Mouse (Mus musculus) adipocyte (in vitro differentiated cells): ENCODE results near the gene Asic3.
A peak's percentile ranks its signal among the peaks of the same experiment; 100 is the strongest.

Source experiments
- DNase-seq: peaks from one replicate; pipeline ENCODE4 v3.0.0-alpha.2; 2016; ENCODE audit warnings: low spot score

Gene Asic3

DNA sequence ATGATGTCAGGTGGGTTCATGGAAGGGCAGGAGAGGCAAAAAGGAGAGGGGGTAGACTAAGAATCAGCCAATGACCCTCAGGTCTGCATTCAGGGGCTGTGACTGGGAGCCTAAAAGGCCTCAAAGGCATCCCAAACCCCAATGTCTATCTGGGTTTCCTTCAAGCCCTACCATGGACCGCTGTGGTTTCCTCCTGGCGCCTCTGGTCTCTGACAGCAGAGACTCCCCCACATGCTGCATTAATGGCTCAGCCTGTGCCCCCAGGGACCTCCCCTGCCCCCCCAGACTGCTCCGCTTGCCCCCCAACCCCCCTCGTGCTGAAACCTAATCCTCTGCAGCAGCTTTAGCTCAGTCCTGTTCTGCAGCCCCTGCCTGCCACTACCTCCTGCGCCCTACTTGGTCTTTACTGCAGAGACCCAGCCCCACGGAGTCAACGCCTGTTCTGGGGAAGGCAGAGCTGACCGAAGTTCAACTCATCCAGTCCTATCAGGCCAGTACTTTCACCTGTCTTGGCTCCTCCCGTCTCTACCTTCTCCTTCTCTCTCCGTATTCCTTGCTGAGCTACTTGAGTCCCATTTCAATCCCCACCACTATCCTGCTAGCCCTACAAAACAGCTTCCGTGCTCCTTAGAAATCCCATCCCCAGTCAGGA is at the start of gene Asic3:
TSS of gene Asic3 (plus strand) at position 351 of the 652 bp plus-strand sequence.
- no peak for DNase-seq

DNA sequence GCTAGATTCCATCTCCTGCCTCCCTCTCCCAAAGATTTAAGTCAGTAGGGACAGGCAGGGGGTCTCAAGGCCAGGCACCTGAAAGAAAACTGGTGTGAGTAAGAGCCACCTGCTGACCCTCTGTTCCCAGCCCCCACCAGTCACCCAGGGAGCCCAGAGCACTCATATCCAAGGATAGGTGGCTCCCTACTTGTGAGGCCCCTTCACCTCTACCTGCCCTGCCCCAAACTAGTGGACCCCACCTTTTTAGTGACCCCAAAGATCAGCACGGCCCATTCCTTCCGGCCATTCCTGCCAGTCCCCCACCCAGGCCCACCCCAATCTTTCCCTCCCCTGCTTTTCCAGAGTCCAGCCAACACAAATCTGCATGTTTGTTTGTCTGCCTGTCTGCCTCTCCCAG is 49.7 kb upstream of the Asic3 start:
- no peak for DNase-seq

DNA sequence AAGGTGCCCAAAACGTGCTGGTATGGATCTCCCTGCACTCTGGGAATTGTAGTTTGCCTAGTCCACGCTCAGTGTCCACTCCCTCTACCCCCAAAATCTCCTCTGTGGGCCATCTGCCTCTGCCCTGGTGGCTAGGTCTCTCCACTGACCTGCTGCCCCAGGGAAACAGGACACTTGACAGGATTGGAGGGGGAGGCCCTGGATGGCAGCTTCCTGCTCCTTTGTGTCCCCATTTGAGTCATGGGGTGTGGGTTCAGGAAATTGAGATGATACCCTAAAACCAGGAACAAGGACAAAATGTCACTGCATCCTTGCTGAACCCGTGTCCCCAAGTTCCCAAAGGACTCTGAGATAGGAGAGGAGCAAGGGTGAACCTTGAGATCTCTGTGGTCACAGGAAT is 49.1 kb upstream of the Asic3 start:
- no peak for DNase-seq

DNA sequence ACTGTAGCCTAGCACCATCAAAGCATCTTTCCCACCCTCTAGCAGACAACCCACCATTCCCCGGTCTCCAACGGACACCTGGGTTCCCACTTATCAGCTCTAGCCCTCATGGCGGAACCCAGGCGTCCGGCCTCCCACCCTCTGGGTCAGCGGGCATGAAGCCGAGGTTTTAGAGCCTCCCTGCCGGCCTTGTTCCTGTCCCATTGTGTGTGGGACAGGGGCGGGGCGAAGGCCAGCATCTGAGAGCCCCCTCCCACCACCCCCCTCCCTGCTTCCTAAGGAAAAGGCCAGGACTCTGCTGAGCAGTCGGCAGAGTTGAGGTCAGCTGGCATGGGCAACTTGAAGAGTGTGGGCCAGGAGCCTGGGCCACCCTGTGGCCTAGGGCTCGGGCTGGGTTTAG is 48.7 kb upstream of the Asic3 start, which contains the start of gene Nos3:
TSS of gene Nos3 (plus strand) at position 303 of the 400 bp plus-strand sequence.
- DNase-seq = no peak

DNA sequence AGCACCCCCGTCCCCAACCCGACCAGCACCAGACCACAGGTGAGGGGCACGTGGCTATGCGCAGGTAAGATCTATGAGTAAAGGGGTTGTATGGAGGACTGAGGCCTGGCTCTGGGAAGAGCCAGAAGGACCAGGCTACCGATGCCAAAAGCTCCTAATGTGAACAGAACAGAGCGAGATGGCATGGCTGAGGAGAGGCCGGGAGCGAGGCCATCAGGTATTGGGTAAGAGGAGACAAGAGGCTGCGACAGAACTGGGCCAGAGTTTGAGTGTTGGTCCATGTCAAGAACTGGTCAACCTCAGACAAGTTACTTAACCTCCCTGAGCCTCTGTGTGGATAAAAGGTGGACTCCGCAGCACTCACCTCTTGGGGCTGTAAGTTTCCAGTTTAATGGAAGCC is 48.2 kb upstream of the Asic3 start:
- peak; percentile 90 for DNase-seq

DNA sequence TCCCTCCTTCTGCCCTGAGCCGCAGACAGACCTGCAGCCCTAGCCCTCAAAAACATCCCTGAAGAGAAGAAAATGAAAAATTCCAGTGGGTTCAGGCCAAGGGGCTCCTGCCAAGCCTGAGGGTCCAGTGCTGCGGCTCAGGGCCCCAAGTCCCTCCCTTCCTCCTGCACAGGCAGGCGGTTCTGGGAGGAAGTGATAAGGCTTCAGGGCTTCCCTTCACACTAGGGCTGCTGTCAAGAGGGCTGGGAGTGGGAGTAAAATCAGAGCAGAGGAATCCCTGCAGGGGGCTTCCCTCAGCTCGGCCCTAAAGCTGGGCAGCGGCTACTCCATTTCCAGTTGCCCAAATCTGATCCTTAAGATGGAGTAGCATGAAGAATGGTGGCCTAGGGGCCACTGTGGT is 47.7 kb upstream of the Asic3 start:
- no peak for DNase-seq

DNA sequence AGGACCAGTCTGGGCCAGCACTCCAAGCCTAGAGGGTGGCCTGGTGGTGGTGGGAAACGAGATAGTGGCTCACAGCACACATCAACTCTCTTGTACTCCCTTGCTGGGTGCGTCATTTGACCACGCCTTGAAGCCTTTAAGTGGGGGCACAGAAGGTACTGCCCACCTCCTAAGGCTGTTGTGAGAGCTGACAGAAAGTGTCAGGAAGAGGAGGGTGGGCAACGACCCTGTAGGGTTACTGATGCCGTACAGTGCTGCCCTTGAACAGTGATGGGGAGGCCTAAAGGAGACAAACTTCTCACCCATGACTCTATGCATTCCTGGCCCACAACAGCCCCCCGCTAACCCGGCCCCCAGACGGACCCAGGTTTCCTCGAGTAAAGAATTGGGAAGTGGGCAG is 46.8 kb upstream of the Asic3 start:
- no peak for DNase-seq

DNA sequence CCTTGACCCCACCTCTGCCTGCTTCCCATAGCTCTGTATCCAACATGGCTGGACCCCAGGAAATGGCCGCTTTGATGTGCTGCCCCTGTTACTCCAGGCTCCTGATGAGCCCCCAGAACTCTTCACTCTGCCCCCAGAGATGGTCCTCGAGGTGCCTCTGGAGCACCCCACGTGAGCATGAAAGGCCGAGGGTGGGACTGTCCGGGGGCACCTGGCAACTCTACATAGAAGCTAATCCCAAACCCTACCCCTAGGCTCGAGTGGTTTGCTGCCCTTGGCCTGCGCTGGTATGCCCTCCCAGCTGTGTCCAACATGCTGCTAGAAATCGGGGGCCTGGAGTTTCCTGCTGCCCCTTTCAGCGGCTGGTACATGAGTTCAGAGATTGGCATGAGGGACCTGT is 43.4 kb upstream of the Asic3 start:
- no peak for DNase-seq

DNA sequence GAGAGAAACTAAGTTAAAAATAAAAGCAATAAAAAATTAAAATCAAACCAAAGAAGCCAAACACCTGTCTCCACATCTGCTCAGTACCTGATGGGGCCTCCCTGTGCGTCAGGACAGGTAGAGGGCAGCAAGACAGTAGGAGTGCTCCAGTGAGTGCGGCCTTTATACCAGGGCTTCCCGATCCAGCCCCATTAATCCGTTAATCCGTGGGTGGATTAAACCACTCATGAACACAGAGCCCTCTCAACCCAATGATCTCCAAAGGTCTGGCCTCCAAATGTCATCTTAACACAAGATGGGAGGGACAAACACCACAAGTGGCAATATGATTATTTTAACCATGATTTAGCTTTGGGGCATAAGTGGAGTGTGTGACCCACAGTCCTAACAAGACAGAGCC is 39.4 kb upstream of the Asic3 start:
- no peak for DNase-seq

DNA sequence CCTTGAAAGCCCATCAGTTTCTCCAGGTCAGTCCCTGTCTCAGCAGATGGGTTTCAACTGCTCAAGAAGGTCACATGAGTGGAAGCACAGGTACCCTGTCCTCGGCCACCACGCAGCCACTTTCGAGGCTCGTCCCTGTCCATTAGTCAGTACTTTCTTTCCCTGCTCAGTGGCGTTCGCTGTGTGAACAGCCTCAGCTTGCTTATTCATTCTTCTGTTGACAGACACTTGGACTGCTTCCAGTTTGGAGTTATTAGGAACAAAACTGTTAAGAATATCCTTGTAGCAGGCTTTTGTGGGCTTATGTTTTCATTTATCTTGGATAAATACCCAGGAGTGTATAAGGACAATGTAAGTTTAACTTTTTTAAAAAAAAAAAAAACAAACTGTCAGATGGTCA is 39.0 kb upstream of the Asic3 start:
- DNase-seq = peak; percentile 54

DNA sequence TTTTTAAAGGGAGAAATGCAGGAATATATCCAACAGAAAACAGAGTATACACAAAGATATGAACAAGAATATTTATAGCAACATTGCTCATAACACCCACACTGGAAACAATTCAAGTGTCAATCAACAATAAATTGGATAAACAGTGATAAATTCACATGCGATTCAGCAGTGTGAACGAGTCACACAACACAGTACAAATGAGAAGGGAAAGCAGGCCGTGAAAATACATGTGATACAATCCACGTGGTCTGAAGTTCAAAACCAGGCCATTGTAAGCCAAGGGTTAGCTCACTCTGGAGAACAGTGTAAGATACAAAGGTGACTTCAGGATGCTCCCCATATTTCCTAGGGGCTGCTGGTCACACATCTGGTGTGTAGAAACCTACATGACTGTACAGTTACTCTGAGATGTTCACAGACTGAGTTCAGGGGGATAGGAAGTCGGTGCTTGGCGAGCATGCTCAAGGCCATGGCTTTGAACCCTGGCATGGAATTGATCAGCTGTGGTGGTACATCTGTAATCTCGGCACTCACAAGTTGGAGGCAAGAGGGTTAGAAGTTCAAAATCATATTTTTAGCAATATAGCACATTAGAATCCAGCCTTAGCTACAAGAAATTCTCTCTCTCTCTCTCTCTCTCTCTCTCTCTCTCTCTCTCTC is 38.4 kb upstream of the Asic3 start:
- DNase-seq = peak; percentile 53

DNA sequence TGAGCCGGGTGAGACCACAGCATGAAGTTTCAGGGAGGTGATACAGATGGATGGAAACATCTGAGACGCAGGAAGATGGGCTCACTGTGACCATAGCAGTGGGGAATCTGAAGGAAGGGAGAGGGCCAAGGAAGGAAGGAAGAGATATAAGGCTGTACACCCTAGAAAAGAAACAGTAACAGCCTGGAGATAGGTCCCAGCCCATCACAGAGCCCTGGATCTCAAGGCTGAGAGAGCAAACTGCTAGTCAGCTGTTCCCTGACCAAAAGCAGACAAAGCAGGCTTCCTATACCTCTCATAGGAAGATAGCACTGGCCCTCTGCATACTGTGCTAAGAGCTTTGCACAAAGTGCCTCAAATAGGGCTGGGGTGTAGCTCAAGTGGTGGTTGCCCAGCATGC is 34.5 kb upstream of the Asic3 start:
- DNase-seq = no peak

DNA sequence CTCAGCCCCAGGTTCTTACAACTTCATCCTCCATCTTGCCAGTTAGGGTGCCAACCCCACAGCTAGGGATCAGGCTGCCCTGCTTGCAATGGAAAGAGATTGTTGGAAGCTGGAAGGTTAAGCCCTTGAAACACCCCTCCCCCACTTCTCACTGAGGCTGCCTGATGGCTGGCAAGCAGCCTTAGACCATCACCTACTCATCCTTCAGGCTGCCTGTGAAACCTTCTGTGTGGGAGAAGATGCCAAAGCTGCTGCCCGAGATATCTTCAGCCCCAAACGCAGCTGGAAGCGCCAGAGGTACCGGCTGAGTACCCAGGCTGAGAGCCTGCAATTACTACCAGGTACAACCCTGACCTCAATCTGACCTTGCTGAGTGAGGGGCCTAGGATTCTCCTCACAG is 33.7 kb upstream of the Asic3 start:
- DNase-seq = no peak

DNA sequence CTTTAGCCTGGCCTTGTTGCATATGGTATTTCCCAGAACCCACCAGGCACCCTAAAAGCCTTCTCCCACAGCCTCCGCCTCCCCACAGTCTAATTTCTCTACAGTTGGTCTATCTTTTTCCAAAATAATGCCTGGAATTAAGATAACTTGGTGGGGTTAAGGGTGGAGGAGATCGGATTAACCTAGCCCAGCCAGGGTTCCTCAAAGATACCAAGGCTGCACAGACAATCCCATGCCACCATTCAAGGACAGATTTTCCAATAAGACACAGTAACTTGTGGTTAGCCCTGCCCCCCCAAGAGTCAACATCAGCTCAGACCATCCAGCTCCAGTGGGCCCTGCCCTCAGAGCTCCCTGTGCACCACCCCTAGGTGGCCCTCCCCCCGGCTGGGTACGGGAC is 32.7 kb upstream of the Asic3 start:
- no peak for DNase-seq

DNA sequence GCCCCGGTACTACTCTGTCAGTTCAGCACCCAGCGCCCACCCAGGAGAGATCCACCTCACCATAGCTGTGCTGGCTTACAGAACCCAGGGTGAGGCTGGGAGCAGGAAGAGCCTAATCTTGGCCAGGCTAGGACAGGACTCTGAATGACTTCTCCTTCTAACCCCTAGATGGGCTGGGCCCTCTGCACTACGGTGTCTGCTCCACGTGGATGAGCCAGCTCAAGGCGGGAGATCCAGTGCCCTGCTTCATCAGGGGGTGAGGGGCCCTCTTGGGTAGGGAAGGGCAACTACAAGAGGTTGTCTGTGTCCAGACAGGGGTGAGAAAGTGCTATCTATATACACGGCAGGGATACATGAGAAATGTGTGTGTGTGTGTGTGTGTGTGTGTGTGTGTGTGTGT is 31.7 kb upstream of the Asic3 start:
- DNase-seq = no peak

DNA sequence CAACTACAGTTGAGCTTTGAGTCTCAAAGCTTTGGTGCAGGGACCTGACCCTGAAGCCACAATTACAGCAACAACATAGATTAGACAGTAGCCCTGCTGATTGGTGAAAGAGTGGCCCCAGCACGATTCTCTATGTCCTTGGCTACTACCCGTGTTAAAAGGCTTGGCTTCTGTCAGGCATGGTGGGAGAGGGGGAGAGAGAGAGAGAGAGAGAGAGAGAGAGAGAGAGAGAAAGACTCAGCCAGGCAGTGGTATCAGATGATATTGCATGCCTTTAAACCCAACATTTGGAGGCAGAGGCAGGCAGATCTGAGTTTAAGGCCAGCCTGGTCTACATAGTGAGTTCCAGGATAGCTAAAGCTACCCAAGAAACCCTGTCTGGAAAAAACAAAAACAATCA is 31.2 kb upstream of the Asic3 start:
- DNase-seq = no peak

DNA sequence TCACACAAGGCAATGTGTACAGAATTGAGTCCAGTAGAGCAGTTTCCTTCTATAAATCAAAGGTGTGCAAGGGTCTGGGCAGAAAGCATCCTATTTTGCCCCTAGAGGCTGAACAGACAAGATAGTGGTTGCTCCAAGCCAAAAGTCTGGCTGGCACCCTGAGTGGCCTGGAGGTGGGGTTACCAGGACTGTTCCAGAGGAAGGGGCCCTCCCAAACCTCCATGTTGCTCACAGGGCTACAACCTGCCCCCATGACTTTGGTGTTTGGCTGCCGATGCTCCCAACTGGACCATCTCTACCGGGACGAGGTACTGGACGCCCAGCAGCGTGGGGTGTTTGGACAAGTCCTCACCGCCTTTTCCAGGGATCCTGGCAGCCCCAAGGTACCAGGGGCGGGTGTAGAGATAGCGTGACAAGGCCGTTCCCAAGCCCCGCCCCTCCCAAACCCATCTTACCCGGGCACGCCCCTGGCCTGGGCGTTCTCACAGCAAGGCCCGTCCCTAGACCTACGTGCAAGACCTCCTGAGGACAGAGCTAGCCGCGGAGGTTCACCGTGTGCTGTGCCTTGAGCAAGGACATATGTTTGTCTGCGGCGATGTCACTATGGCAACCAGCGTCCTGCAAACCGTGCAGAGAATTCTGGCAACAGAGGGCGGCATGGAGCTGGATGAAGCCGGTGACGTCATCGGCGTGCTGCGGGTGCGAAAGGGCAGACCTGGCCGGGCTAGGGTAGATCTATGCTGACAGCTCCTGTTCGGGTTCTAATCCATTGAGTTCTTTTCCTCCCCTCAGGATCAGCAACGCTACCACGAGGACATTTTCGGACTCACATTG is 29.9 kb upstream of the Asic3 start:
- peak; percentile 31 for DNase-seq

DNA sequence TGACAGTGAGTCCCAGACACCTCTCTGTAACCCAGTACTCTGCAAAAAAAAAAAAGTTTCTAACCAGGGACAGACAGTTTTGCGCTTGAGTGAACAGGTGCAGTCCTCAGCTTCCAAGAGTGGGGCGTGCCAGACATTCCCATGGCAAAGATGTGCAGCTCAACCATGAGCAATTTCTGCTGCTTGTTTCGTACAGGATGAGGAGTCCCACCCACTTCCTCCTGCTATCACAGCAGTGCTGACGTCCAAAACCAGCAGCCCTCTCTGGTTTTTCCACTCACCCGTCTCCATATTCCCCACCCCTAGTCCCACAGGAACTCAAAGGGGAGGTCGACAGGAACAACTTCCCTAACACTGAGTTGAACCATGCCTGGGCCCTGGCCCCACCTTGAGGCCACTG is 28.8 kb upstream of the Asic3 start:
- no peak for DNase-seq

DNA sequence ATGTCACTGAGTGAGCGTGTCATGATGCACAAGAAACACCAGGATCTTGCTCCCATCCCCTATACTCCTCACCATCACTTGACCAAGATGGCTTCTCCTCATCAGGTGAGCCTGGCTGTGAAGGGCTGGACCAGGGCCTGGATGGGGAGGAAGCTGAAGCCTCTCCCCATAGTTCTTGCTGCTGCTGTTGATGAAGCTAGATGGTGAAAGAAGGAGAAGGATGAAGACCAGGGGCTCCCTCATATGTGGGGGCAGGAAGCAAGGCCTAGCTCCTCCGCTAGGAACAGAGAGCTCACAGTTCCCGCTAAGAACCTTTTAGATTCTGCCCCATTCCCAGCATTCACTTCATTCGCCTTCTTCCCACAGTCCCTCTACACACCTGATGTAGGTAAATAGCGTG is 27.8 kb upstream of the Asic3 start:
- DNase-seq = no peak

DNA sequence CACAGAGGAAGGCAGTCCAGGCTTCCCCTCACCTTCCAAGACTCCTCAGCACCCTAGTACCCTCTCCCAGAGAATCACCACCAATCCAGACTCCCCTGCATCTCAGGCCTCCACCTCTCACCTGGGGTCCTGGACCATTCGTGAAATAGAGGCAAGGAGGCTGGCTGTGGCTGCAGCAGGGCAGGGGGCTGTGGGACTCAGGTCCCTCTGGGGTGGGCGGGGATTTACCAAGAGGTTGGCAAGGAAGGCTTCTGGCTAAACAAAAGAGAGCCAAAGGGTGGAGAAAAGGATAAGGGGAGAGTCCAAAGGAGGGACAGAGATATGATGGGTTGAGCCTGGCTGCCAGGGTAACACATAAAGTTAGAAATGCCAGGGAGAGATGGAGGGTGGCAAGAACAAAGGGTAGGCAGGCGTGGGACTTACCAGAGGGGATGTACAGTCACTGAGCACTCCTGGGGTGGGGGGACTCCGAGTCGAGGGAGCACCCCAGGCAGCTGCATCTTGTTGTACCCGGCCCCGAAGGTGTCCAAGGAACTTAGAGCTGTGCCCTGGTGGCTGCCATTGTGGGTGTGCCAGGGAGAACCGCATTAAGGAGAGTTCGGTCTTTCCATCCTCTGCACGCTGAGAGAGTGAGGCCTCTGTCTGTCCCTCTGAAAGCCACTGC is 27.2 kb upstream of the Asic3 start:
- DNase-seq = no peak

DNA sequence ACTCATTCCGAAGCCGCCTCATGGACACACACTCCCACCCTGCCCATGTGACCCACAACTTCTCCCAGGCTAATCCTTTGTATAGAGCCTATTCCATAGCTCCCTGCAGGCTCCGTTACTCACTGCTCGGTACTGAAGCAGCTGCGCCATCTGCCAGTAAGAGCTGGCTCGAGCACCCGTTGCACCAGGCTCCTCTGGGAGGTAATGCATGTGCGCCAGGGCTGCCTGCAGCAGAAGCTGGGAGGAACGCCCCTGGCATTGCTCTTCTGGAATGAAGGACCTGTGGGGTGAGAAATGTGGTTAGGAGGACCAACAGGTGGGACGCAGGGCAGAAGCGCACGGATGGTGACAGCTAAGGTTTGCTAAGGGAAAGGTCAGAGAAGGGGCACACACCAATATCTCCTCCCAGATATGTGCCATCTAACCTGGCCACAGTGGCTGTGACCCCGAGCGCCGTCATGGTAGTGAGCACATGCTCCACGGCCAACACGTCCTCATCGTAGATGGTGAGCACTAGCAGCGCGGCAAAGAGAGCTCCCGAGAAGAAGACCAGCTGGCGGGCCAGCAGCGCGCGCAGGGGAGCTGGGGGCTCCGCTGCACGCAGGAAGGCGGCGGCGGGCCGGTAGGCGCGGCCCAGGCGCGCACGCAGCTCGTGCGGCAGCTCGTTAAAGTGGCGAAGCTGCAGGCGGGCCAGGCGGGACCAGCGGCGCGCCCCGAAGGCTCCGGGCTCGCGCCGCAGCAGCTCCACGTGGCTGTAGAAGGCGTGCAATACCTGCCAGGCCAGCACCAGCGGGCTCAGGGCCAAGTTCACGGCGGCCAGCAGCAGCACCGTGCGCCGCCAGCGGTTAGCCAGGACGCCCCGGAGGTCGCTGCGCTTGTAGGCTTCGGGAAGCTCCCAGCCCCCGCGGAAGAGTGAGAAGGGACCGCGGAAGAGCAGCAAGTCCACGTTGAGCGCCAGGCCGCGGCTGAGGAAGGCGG is 25.6 kb upstream of the Asic3 start:
- DNase-seq = no peak
